Mouse (Mus musculus): ENCODE results near the gene Sh3rf1. TPM values are rescaled to one million over a fixed set of nuclear protein-coding genes. Genes with fewer than 3 reads are reported as not detected.

Sh3rf1 gene
- polyA plus RNA-seq, 1 experiment from 2014 or later: 18.1 TPM

DNA sequence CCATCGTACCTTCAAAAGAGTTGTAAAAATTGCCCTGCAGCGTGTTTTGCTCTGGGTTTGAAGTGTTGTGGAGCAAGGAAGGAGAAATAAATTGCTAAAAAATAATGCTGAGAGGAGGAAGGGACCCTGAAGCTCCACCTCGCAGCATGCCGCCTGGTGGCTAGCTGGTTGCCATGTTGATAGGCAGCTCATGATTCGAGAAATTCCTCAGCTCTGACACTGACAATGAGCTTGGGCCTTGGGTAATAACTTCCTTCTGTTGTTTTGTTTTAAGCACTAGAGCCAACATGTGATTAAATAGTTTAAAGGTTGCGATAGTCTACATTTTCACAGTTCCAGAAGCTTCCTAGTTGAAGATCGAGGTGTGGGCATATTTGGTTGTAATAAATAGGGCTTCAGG is 89.3 kb downstream of the Sh3rf1 start:
- ATAC-seq (replicated peaks; ENCODE audit: low FRiP score, low read depth) (no peak), DNase-seq (ENCODE audit: low spot score) (no peak)
- Histone ChIP-seq H3K4me3 (replicated peaks; ENCODE audit: low read depth, low read length) (no peak overlapping the region), H3K27ac (no peak overlapping the region), H3K9ac (ENCODE audit: low read depth, low read length) (no peak overlapping the region), H3K9me3 (replicated peaks; ENCODE audit: low read length) (no peaks in the 10 kb centered on the region), H3K36me3 (ENCODE audit: insufficient read depth, low read length) (no peaks in the 10 kb centered on the region), H3K27me3 (ENCODE audit: insufficient read depth, low read length) (no peaks in the 10 kb centered on the region), H3K4me1 (replicated peaks; ENCODE audit: insufficient read depth, low read length) (peaks cover 20% of the 10 kb centered on the region), H3K4me2 (ENCODE audit: low read length) (no peak overlapping the region)
- WGBS: 86% methylated on average over 7 of the region's 7 CpGs
- TF ChIP-seq CTCF (IDR thresholded peaks at IDR 0.05; ENCODE audit: low read depth): no peak

DNA sequence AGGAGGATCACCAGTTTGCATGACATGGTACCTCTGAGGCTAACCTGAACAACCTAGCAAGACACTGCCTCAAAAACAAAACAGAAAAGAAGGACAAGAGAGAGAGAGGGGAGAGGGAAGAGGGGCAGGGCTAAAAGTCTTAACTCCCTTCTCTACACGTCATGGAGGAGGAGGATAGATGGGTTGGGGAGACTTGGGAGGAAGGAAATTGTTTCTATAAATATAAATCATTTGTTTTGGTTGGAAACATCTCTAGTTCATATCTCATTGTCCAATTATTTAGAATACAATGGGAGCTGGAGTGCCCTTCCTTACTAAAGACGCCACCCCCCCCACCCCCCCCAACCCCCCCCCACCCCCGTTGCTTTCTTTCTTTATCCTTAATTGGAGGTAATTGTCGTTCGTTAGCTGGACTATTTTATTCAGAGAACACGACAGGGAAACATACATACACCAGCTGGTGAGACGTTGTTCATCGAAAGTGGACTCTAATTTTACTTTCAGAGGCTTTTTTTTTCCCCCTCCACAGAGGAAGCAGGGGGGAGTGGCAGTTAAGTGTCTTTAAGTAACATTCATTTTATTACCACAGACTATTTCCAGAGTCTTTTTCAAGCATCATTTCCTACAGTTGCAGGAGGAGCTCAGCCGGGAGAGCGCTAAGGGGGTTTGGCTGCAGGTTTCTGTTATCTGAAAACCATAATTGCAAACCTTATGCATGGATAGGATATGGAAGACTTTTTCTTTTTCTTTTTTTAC is 92.5 kb downstream of the Sh3rf1 start:
- 0 out of 2 replicates have a peak overlapping the region, but pooled peaks have one; percentile 19 for H3K4me2 ChIP-seq (ENCODE audit: low read length)
- no peak overlapping the region for H3K4me3 ChIP-seq (replicated peaks; ENCODE audit: low read depth, low read length)
- H3K27ac ChIP-seq: peak overlapping the region; percentile 70
- DNase-seq (ENCODE audit: low spot score): peak; percentile 85
- no peaks in the 10 kb centered on the region for H3K36me3 ChIP-seq (ENCODE audit: insufficient read depth, low read length)
- ATAC-seq (replicated peaks; ENCODE audit: low FRiP score, low read depth): peak; percentile 20; the same call in 1 of the 2 replicates
- H3K4me1 ChIP-seq (replicated peaks; ENCODE audit: insufficient read depth, low read length): 0 out of 2 replicates have a peak, but pooled peaks cover 5% of the 10 kb centered on the region
- no peaks in the 10 kb centered on the region for H3K9me3 ChIP-seq (replicated peaks; ENCODE audit: low read length)
- H3K27me3 ChIP-seq (ENCODE audit: insufficient read depth, low read length): no peaks in the 10 kb centered on the region
- no peak overlapping the region for H3K9ac ChIP-seq (ENCODE audit: low read depth, low read length)
- 20% methylated on average over 10 of the region's 10 CpGs for WGBS
- no peak for TF ChIP-seq CTCF (IDR thresholded peaks at IDR 0.05; ENCODE audit: low read depth)

DNA sequence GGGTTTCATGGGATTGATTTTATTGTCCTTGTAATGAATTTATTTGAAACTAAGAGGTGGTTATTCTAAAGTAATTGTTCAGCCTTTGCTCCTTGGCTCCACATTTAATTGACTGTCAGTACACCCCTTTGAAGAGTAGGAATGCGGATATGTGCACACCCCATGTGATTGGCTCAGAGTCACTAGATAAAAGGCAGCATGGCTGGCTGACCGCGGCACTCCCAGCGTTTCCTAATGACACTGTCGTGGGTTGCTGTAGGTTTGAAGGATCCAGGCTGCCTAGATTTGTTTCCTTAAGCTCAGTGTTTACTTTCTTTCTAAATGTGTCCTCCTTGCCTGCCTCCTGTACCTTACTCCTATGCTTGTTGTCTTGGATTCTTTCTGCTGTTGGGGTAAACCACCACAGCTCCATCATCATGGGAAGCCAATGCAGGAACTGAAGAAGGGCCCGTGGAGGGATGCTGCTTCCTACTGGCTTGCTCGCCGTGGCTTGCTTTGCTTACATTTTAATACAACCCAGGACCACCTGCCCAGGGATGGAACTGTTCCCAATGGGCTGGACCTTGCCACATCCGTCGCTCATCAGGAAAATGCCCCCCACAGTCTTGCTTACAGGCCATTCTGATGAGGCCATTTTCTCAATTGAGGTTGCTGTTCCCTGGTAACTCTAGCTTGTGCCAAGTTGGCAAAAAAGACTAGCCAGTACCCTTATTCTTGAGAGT is 93.3 kb downstream of the Sh3rf1 start:
- ATAC-seq (replicated peaks; ENCODE audit: low FRiP score, low read depth): peak; percentile 73; the same call in 1 of the 2 replicates
- H3K27ac ChIP-seq: peak overlapping the region; percentile 70
- H3K4me2 ChIP-seq (ENCODE audit: low read length): 0 out of 2 replicates have a peak overlapping the region, but pooled peaks have one; percentile 19
- no peak for TF ChIP-seq CTCF (IDR thresholded peaks at IDR 0.05; ENCODE audit: low read depth)
- H3K27me3 ChIP-seq (ENCODE audit: insufficient read depth, low read length): no peaks in the 10 kb centered on the region
- H3K36me3 ChIP-seq (ENCODE audit: insufficient read depth, low read length): no peaks in the 10 kb centered on the region
- no peaks in the 10 kb centered on the region for H3K9me3 ChIP-seq (replicated peaks; ENCODE audit: low read length)
- peaks cover 4% of the 10 kb centered on the region; the same call in 1 of the 2 replicates for H3K4me1 ChIP-seq (replicated peaks; ENCODE audit: insufficient read depth, low read length)
- no peak overlapping the region for H3K4me3 ChIP-seq (replicated peaks; ENCODE audit: low read depth, low read length)
- DNase-seq (ENCODE audit: low spot score): peak; percentile 82
- no peak overlapping the region for H3K9ac ChIP-seq (ENCODE audit: low read depth, low read length)
- 49% methylated on average over 10 of the region's 10 CpGs for WGBS

DNA sequence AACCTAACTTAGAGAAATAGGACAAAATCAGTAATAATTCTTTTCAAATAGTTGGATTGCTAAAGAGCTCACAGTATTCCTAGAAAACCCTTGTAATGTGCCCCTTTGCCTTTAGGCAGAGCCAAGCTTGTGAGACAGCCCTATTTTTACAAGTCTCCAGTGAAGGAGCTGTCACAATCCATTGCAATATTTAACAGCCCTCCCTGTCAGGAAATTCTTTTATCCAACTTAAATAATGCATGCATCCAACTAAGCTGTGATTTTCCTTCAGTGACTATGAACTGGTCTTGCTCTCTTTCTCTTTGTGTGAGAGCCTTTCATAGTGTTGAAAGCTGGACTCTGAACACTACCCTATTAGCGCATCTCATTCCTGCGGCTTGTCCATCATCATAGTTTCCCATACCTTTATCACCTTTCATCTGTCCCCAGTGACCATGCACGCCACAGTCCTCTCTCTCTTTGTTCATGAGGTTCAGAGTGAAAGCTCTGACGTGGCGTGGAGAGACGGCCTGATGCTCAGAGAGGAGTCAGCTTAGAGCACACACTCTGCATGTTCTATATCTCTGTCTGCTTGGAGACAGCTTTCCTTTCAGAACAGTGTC is 94.0 kb downstream of the Sh3rf1 start:
- 0 out of 2 replicates have a peak overlapping the region, but pooled peaks have one; percentile 70 for H3K27ac ChIP-seq
- H3K9me3 ChIP-seq (replicated peaks; ENCODE audit: low read length): no peaks in the 10 kb centered on the region
- DNase-seq (ENCODE audit: low spot score): no peak
- H3K4me1 ChIP-seq (replicated peaks; ENCODE audit: insufficient read depth, low read length): peaks cover 11% of the 10 kb centered on the region
- 87% methylated on average over 6 of the region's 6 CpGs for WGBS
- no peaks in the 10 kb centered on the region for H3K27me3 ChIP-seq (ENCODE audit: insufficient read depth, low read length)
- H3K4me2 ChIP-seq (ENCODE audit: low read length): no peak overlapping the region
- no peak overlapping the region for H3K4me3 ChIP-seq (replicated peaks; ENCODE audit: low read depth, low read length)
- no peak for TF ChIP-seq CTCF (IDR thresholded peaks at IDR 0.05; ENCODE audit: low read depth)
- no peak overlapping the region for H3K9ac ChIP-seq (ENCODE audit: low read depth, low read length)
- no peak for ATAC-seq (replicated peaks; ENCODE audit: low FRiP score, low read depth)
- no peaks in the 10 kb centered on the region for H3K36me3 ChIP-seq (ENCODE audit: insufficient read depth, low read length)

DNA sequence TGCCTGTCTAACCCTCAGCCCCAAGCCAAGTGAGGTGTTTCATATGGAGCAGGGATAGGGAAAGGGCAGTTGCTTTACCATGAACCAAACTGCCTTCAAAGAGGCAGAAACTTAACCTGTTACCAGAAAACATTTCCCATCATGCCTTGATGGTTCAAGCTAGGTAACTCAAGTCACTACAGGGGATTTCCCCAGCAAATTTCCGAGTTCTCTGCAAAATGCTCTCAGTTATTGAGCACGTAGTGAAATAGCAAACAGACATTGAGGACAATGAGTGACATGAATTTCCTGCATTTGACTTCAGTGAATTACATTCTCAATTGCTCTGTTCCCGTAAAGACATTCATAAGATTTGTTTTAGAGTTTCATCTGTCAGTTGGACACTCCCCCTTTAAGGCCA is 97.5 kb downstream of the Sh3rf1 start:
- H3K4me3 ChIP-seq (replicated peaks; ENCODE audit: low read depth, low read length): no peak overlapping the region
- no peak for DNase-seq (ENCODE audit: low spot score)
- no peaks in the 10 kb centered on the region for H3K36me3 ChIP-seq (ENCODE audit: insufficient read depth, low read length)
- no peak overlapping the region for H3K9ac ChIP-seq (ENCODE audit: low read depth, low read length)
- no peak for TF ChIP-seq CTCF (IDR thresholded peaks at IDR 0.05; ENCODE audit: low read depth)
- no peak overlapping the region for H3K4me2 ChIP-seq (ENCODE audit: low read length)
- H3K4me1 ChIP-seq (replicated peaks; ENCODE audit: insufficient read depth, low read length): peaks cover 21% of the 10 kb centered on the region
- H3K27ac ChIP-seq: no peak overlapping the region
- 43% methylated on average over 3 of the region's 3 CpGs for WGBS
- H3K9me3 ChIP-seq (replicated peaks; ENCODE audit: low read length): no peaks in the 10 kb centered on the region
- H3K27me3 ChIP-seq (ENCODE audit: insufficient read depth, low read length): no peaks in the 10 kb centered on the region
- ATAC-seq (replicated peaks; ENCODE audit: low FRiP score, low read depth): no peak

DNA sequence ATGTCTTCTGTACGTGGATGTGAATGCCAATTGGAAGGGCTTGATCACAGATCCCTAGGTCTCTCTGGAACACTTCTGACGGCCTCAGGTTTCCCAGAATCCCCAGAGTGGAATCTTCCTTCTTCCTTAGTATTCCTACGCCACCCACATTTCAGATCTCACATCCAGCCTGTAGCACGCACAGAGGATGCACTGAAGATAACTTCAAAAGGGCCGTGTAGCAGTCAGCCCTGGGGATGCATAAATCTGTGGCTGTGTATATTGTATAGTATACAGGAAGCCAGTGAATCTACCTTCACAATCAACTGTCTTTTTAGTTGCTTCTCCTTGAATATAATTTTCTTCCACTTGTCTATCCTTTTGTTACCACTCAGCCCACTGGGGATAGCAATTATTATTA is 98.1 kb downstream of the Sh3rf1 start:
- no peaks in the 10 kb centered on the region for H3K9me3 ChIP-seq (replicated peaks; ENCODE audit: low read length)
- no peak overlapping the region for H3K4me3 ChIP-seq (replicated peaks; ENCODE audit: low read depth, low read length)
- ATAC-seq (replicated peaks; ENCODE audit: low FRiP score, low read depth): no peak
- WGBS: 60% methylated on average over 5 of the region's 5 CpGs
- no peak for TF ChIP-seq CTCF (IDR thresholded peaks at IDR 0.05; ENCODE audit: low read depth)
- H3K36me3 ChIP-seq (ENCODE audit: insufficient read depth, low read length): no peaks in the 10 kb centered on the region
- 0 out of 2 replicates have a peak overlapping the region, but pooled peaks have one; percentile 21 for H3K27ac ChIP-seq
- DNase-seq (ENCODE audit: low spot score): no peak
- H3K4me1 ChIP-seq (replicated peaks; ENCODE audit: insufficient read depth, low read length): peaks cover 21% of the 10 kb centered on the region
- no peak overlapping the region for H3K4me2 ChIP-seq (ENCODE audit: low read length)
- no peak overlapping the region for H3K9ac ChIP-seq (ENCODE audit: low read depth, low read length)
- H3K27me3 ChIP-seq (ENCODE audit: insufficient read depth, low read length): no peaks in the 10 kb centered on the region
